Mouse (Mus musculus) intestine, embryonic 15.5 days (tissue): ENCODE measurements around the gene Nuak1. TPM values are rescaled to one million over a fixed set of nuclear protein-coding genes. Genes with fewer than 3 reads are reported as not detected.

Experiments used
- ATAC-seq: fragments of 200-750 bp; cut with Nextera tagmentation; 2 replicates; pipeline ENCODE4 v1.8.0; 2017; ENCODE audit warnings: moderate TSS enrichment, moderate library complexity
- H3K27ac ChIP-seq: fragments of 300-500 bp; sonication (generic); 2 replicates; pipeline ENCODE4 v1.5.1; 2015; ENCODE audit warnings: mild to moderate bottlenecking, inconsistent platforms
- H3K27me3 ChIP-seq: fragments of 300-500 bp; sonication (generic); replicated peaks from 2 replicates; pipeline ENCODE4 v1.6.1; 2015; ENCODE audit warnings: inconsistent platforms
- H3K36me3 ChIP-seq: fragments of 300-500 bp; sonication (generic); 2 replicates; pipeline ENCODE4 v1.6.1; 2015; ENCODE audit warnings: inconsistent platforms
- H3K4me1 ChIP-seq: fragments of 300-500 bp; sonication (generic); replicated peaks from 2 replicates; pipeline ENCODE4 v1.6.1; 2015; ENCODE audit warnings: inconsistent platforms
- H3K4me2 ChIP-seq: fragments of 300-500 bp; sonication (generic); replicated peaks from 2 replicates; pipeline ENCODE4 v1.6.1; 2015; ENCODE audit warnings: mild to moderate bottlenecking, inconsistent platforms
- H3K4me3 ChIP-seq: fragments of 300-500 bp; sonication (generic); replicated peaks from 2 replicates; pipeline ENCODE4 v1.5.1; 2015; ENCODE audit warnings: inconsistent platforms
- H3K9ac ChIP-seq: fragments of 300-500 bp; sonication (generic); 2 replicates; pipeline ENCODE4 v1.6.1; 2015; ENCODE audit warnings: inconsistent platforms
- H3K9me3 ChIP-seq: fragments of 300-500 bp; sonication (generic); 2 replicates; pipeline ENCODE4 v1.6.1; 2016; ENCODE audit warnings: inconsistent platforms
- WGBS: fragments of 180-500 bp; shearing (Covaris S2); methylation state at CpG from one replicate; pipeline ENCODE4 v1.1.7; 2015; 5-methylcytosine and 5-hydroxymethylcytosine counted together
- polyA plus RNA-seq: library from polyadenylated mRNA; unstranded; fragments of >200 nt; fragmentation: Nextera tagmentation; extraction: Ambion mirVana; gene quantifications from 2 replicates; pipeline ENCODE4 v1.2.1, GENCODE M21; 2015

The Nuak1 gene
- polyA plus RNA-seq, 1 experiment from 2014 or later: 0.92 TPM

- 91% methylated on average over 6 of the region's 6 CpGs for WGBS
These were observed 19.8 kb downstream of the Nuak1 start for GRCm38 (mm10) chr10:84420589-84420988.

GRCm38 (mm10) chr10:84418421-84418820 lies 22.0 kb downstream of the Nuak1 start:
- Histone ChIP-seq H3K4me1 (no peaks in the 10 kb centered on the region), H3K36me3 (no peaks in the 10 kb centered on the region), H3K9ac (no peak overlapping the region), H3K27me3 (no peaks in the 10 kb centered on the region), H3K27ac (no peak overlapping the region), H3K4me3 (no peak overlapping the region), H3K4me2 (no peak overlapping the region), H3K9me3 (no peaks in the 10 kb centered on the region)
- ATAC-seq: no peak

More at GRCm38 (mm10) chr10:84420589-84420988, 19.8 kb downstream of the Nuak1 start:
- no peak overlapping the region for H3K27ac ChIP-seq
- no peak for ATAC-seq
- no peaks in the 10 kb centered on the region for H3K36me3 ChIP-seq
- H3K4me1 ChIP-seq: no peaks in the 10 kb centered on the region
- H3K4me2 ChIP-seq: no peak overlapping the region
- no peak overlapping the region for H3K9ac ChIP-seq
- no peak overlapping the region for H3K4me3 ChIP-seq
- H3K27me3 ChIP-seq: no peaks in the 10 kb centered on the region
- H3K9me3 ChIP-seq: no peaks in the 10 kb centered on the region

DNA sequence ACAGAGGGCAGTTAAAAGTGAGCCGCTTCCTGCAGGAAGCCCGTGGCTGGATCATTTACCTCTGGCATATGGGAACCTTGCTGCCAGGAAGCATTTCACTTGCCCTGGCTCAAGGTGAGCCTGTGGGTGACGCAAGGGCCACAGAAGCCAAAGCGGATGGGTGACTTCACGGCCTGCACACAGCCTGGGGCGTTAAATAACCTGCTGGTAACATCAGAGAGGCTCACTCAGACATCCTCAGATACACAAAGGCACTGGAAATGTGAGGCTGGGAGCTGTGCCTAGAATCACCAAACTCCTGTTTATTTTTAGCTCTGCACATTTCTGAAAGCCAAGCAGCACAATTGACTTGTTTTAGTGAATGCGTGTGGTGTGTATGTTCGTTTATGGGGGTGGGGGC lies 23.6 kb downstream of the Nuak1 start:
- no peak overlapping the region for H3K4me2 ChIP-seq
- H3K4me1 ChIP-seq: no peaks in the 10 kb centered on the region
- H3K27me3 ChIP-seq: no peaks in the 10 kb centered on the region
- H3K4me3 ChIP-seq: no peak overlapping the region
- 81% methylated on average over 8 of the region's 8 CpGs for WGBS
- H3K27ac ChIP-seq: no peak overlapping the region
- H3K9me3 ChIP-seq: no peaks in the 10 kb centered on the region
- ATAC-seq: no peak
- H3K9ac ChIP-seq: no peak overlapping the region
- H3K36me3 ChIP-seq: no peaks in the 10 kb centered on the region

DNA sequence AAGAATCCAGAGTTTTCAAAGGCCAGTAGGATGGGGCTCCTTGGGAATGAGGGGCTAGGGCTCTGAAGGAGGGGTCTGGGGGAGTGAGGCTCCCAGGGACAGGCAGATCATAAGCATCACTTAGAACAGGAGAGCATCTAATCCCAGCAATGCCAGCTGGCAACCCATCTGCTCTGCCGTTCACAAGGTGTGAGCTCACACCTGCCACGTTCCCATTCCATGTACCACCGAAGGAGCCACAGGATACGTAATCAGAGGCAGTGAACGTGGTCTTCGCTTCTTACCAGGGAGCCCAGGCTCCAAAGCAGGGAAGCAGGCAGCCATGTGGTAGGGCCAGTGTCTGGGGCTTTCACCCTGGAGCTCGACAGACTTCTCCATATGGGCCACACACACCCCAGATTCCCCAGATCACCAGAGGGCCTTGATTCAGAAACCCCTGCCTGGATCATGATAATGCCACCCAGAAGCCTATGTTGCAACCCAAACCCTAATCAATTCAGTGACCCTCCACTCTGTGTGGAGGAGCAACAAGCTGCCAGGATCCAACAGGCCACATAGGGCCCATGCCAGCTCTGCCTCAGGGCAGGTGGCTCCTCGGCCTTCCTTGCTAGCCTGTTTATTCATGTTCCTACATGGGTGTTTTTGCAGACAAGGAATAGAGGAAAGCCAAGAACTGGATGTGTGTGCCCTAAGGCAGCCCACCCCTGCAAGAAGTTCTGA lies 25.3 kb downstream of the Nuak1 start:
- Histone ChIP-seq H3K27me3 (no peaks in the 10 kb centered on the region), H3K36me3 (no peaks in the 10 kb centered on the region), H3K4me1 (no peaks in the 10 kb centered on the region), H3K27ac (no peak overlapping the region), H3K9ac (no peak overlapping the region), H3K9me3 (no peaks in the 10 kb centered on the region), H3K4me3 (no peak overlapping the region), H3K4me2 (no peak overlapping the region)
- WGBS: 89% methylated on average over 8 of the region's 8 CpGs
- ATAC-seq: no peak

- H3K4me1 ChIP-seq: no peaks in the 10 kb centered on the region; the same call in 1 of the 2 replicates
- no peaks in the 10 kb centered on the region for H3K27me3 ChIP-seq
- H3K27ac ChIP-seq: no peak overlapping the region
- no peak for ATAC-seq
- no peaks in the 10 kb centered on the region for H3K36me3 ChIP-seq
- no peak overlapping the region for H3K4me3 ChIP-seq
- no peak overlapping the region for H3K4me2 ChIP-seq
- no peak overlapping the region for H3K9ac ChIP-seq
- WGBS: 72% methylated on average over 6 of the region's 6 CpGs
- no peaks in the 10 kb centered on the region for H3K9me3 ChIP-seq
These were observed 27.1 kb downstream of the Nuak1 start for GRCm38 (mm10) chr10:84413310-84413709.

DNA sequence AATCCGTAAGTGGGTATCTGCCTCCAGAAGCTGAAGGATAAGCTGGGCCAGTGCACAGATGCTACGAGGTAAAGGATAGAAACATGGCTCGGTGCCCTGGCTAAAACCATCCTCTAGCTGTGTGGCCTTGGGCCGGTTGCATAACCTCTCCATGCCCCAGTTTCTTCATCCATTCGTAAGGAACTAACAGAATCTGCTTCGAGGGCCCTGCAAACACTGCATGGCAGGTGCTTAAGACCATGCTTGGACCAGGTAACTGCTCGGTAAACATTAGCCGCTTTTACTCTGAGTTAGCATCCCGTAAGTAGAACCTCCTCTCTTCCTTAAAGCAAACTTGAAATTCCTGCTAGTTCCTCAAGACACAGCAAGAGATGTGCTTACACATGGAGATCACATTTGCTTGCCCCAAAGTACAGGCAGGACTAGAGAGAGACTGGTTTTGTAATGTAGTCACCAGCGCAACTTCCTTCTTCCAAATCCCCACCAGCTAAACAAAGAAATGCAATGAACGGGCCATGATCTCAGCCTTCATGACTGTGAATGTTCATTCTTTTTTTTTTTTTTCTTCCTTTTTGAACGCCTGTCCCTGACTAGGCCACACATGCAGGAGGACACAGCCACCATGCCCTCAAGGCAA lies 28.0 kb downstream of the Nuak1 start:
- H3K4me1 ChIP-seq: no peaks in the 10 kb centered on the region; the same call in 1 of the 2 replicates
- no peaks in the 10 kb centered on the region for H3K9me3 ChIP-seq
- H3K27me3 ChIP-seq: no peaks in the 10 kb centered on the region
- WGBS: 72% methylated on average over 12 of the region's 12 CpGs
- H3K4me3 ChIP-seq: no peak overlapping the region
- no peak for ATAC-seq
- H3K4me2 ChIP-seq: no peak overlapping the region
- H3K9ac ChIP-seq: no peak overlapping the region
- no peaks in the 10 kb centered on the region for H3K36me3 ChIP-seq
- no peak overlapping the region for H3K27ac ChIP-seq

DNA sequence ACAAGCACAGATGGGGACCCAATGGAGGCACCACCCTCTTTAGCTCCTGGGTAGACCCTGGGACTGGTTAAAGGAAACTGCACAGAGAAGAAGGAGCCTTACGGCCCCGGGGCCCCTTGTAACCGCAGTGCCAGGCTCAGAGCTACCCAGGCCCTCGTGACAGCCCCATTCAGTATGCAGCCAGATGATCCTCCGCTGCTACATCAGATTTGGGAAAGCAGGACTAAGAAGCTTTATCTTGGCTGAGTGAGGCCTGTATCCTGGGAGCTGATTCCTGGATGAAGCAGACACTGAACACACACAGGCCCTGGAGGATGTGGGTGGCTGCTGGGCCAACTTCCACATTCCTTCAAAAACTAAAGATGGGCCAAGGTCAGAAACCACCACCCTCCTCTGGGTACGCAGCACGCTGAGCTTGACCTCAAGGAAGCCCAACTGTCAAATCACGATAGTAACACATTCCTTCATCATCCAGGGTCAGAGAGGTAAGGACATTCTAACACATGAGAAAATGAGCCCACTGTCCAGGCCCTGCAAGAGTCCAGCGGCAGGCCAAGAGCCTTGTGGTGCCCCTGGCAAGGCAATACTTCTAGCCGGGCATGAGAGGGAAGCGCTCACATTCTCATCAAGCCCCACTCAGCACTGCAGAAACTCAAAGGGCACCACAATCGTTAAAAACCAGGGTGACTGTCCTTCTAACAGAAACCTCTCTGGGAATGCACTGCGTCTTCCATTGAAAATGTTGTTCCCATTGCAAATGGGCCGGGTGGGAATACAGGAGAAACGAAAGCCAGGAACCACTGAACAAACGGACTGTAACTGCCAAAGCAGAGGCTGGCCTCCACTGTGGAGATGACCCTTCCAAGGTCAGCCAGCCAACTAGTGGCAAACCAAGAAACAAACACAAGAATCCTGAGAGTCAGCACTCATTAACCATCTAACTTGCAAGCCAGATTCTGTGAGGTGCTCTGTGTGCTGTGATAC lies 29.0 kb downstream of the Nuak1 start:
- Histone ChIP-seq H3K27ac (no peak overlapping the region), H3K9me3 (no peaks in the 10 kb centered on the region), H3K4me3 (no peak overlapping the region), H3K9ac (no peak overlapping the region), H3K4me1 (no peaks in the 10 kb centered on the region; the same call in 1 of the 2 replicates), H3K4me2 (no peak overlapping the region), H3K36me3 (no peaks in the 10 kb centered on the region), H3K27me3 (no peaks in the 10 kb centered on the region)
- WGBS: 72% methylated on average over 16 of the region's 16 CpGs
- no peak for ATAC-seq

DNA sequence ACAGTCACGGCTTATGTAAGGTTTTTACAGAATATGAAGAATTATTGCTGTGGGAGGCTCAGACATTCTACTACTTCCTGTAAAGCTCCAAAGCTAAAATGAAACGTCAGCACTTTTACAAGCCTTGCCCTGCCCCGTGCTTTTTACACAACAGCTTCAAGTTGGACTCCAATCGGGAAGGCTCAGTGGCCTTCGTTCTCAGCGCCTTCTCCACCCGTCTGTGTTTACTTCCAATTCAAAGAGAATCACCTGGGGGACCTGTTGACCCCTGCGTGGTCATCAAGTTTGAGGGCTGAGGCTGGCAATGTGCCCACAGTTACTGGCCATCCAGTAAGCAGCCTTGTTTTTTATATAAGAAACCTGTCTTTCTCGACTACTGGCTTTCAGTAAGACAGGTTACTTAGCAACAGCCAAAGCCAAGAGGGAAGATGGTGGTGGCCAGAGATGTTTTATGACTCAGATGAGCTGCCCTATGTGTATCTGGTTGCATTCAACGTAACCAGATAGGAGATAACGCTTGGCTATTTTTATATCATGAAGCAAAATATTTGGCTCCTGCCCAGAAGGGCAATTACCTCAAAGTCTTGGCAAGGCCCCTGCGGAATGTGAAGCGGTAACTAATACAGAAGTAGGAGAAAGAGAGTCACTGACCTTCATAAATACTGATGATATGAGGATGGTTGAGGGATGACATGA lies 31.3 kb downstream of the Nuak1 start:
- Histone ChIP-seq H3K4me1 (no peaks in the 10 kb centered on the region; the same call in 1 of the 2 replicates), H3K27ac (no peak overlapping the region), H3K9me3 (no peaks in the 10 kb centered on the region), H3K4me2 (no peak overlapping the region), H3K9ac (no peak overlapping the region), H3K4me3 (no peak overlapping the region), H3K36me3 (no peaks in the 10 kb centered on the region), H3K27me3 (no peaks in the 10 kb centered on the region)
- WGBS: 54% methylated on average over 13 of the region's 13 CpGs
- ATAC-seq: 0 out of 2 replicates have a peak, but pooled peaks have one; percentile 23

DNA sequence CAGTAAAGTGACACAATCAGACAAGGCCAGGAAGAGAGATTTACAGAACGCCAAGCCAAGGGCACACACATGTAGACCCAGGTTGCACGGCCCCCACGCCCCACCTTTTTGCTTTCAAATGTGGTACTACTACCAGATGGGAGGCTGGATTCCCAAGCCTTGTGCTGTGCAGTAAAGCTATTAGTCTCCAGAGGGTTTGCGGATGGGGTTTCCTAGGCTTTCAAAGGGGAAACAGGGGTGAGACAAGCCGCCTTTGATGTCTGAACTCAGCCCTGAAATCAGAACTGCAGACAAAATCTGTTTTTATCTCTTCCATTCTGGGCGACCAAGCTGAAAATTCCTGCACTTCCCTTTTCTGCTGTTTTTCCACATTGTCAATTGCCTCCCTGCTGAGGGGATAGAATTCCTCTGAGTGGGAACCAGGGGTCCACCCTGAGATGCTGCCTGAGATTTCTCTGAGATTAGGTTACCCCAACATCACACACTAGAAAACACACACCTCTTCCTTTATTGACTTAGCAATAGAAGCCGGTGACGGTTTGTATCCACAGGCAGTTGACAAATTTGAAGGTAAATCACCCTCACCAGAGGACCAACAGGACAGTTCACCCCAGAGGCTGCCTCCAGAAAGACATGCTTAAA lies 35.1 kb downstream of the Nuak1 start:
- Histone ChIP-seq H3K4me2 (no peak overlapping the region), H3K36me3 (no peaks in the 10 kb centered on the region), H3K4me1 (no peaks in the 10 kb centered on the region; the same call in 1 of the 2 replicates), H3K9me3 (no peaks in the 10 kb centered on the region), H3K9ac (no peak overlapping the region), H3K27me3 (no peaks in the 10 kb centered on the region), H3K4me3 (no peak overlapping the region), H3K27ac (no peak overlapping the region)
- ATAC-seq: no peak
- 61% methylated on average over 8 of the region's 8 CpGs for WGBS

DNA sequence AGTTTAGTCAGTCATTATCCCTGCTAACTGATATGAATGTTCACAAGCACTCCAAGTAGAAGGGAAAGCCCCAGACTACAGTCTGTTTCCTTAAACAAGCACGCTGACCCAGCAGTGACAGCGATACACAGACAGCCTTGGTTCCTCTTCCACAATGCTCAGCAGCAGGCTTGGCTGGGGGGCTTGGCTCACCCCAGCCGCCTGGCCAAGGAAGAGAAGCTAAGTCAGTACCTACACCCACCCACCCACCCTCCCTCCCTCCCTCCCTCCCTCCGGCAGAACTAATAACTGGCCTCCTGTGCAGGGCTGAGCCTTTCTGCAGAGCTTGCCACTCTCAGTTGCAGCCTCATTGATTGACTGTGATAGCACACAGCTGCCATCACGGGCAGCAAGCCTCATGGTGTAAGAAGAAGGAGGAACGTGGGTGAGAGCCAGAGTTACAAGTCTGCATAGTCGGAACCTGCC lies 38.5 kb downstream of the Nuak1 start:
- Histone ChIP-seq H3K4me3 (no peak overlapping the region), H3K27ac (no peak overlapping the region), H3K27me3 (no peaks in the 10 kb centered on the region), H3K9me3 (no peaks in the 10 kb centered on the region), H3K9ac (no peak overlapping the region), H3K4me1 (no peaks in the 10 kb centered on the region; the same call in 1 of the 2 replicates), H3K36me3 (no peaks in the 10 kb centered on the region), H3K4me2 (no peak overlapping the region)
- WGBS: 29% methylated on average over 7 of the region's 7 CpGs
- peak; percentile 34; the same call in 1 of the 2 replicates for ATAC-seq

DNA sequence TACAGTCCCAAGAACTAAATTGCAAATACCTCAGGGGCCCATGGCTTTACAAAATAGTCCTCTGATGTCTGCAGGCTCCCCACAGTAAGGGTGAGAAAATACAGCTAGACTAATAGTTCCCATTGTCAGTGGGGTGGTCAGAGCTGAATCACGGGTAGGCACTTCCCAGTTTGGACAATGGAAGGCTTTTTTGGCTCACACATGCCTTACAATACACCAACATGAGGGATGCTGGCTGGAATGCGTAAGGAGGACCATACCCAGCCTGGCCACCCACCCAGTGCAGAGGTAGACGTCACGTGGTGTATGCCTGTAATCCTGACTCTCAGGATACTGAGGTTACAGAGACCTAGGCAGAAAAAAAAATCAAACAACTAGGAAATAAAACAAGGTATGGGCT lies 39.2 kb downstream of the Nuak1 start:
- H3K4me1 ChIP-seq: peaks cover 2% of the 10 kb centered on the region; the same call in 1 of the 2 replicates

More for the DNA sequence above, 39.2 kb downstream of the Nuak1 start:
- H3K4me2 ChIP-seq: no peak overlapping the region
- WGBS: 72% methylated on average over 4 of the region's 4 CpGs
- H3K36me3 ChIP-seq: no peaks in the 10 kb centered on the region
- no peaks in the 10 kb centered on the region for H3K9me3 ChIP-seq
- H3K4me3 ChIP-seq: no peak overlapping the region
- ATAC-seq: no peak
- no peak overlapping the region for H3K27ac ChIP-seq
- no peak overlapping the region for H3K9ac ChIP-seq
- no peaks in the 10 kb centered on the region for H3K27me3 ChIP-seq
